Comparison of ENCODE assay signal across 8 mouse cellular contexts in genomic region chr4:101263968-101264740, GRCm38 (mm10). TPM values are rescaled to one million over a fixed set of nuclear protein-coding genes. Genes with fewer than 3 reads are reported as not detected.
DNase-seq lines count a peak whose midpoint lies in the region; ATAC-seq and TF ChIP-seq lines count a peak whose summit lies in the region.

No protein-coding gene starts in this region.

- H3K27ac ChIP-seq in gastrocnemius, adult 2 months: peak overlapping the region; percentile 99
- peak overlapping the region; percentile 99 for H3K27ac ChIP-seq in bone marrow, adult 2 months (ENCODE audit: control insufficient read depth, insufficient read depth, low read depth, low read length, poor library complexity)
- peak overlapping the region; percentile 96 for H3K27ac ChIP-seq in heart, postnatal 0 days (ENCODE audit: low read depth)
- H3K27ac ChIP-seq in liver, postnatal 0 days (ENCODE audit: low read depth): peak overlapping the region; percentile 99

- peak overlapping the region; percentile 95 for H3K4me3 ChIP-seq in gastrocnemius, adult 2 months
- peak overlapping the region; percentile 88 for H3K4me3 ChIP-seq in bone marrow, adult 2 months (replicated peaks; ENCODE audit: control insufficient read depth, low read depth, low read length)
- peak overlapping the region; percentile 97 for H3K4me3 ChIP-seq in heart, postnatal 0 days (ENCODE audit: low read depth, low read length)
- peak overlapping the region; percentile 100 for H3K4me3 ChIP-seq in liver, postnatal 0 days (ENCODE audit: low read depth, low read length)

- H3K9ac ChIP-seq in heart, postnatal 0 days (replicated peaks; ENCODE audit: low read depth, low read length): peak overlapping the region; percentile 95
- peak overlapping the region; percentile 100 for H3K9ac ChIP-seq in liver, postnatal 0 days (replicated peaks)

- H3K27me3 ChIP-seq in heart, postnatal 0 days (ENCODE audit: control insufficient read depth, insufficient read depth, low read length): no peaks in the 10 kb centered on the region
- H3K27me3 ChIP-seq in liver, postnatal 0 days (ENCODE audit: insufficient read depth, low read length): no peaks in the 10 kb centered on the region

- H3K4me1 ChIP-seq in bone marrow, adult 2 months (ENCODE audit: control insufficient read depth, insufficient read depth, low read length): peaks cover 8% of the 10 kb centered on the region; the same call in 1 of the 2 replicates
- peaks cover 21% of the 10 kb centered on the region; the same call in 1 of the 2 replicates for H3K4me1 ChIP-seq in heart, postnatal 0 days (ENCODE audit: control insufficient read depth, insufficient read depth)
- H3K4me1 ChIP-seq in liver, postnatal 0 days (ENCODE audit: insufficient read depth): peaks cover 37% of the 10 kb centered on the region

- no peak for TF ChIP-seq CTCF in gastrocnemius, adult 2 months (IDR thresholded peaks at IDR 0.05)
- no peak for TF ChIP-seq CTCF in bone marrow, adult 2 months (IDR thresholded peaks at IDR 0.05; ENCODE audit: control insufficient read depth, insufficient read depth, low read length)
- no peak for TF ChIP-seq CTCF in heart, postnatal 0 days (IDR thresholded peaks at IDR 0.05; ENCODE audit: low read depth)
- TF ChIP-seq CTCF in liver, postnatal 0 days (IDR thresholded peaks at IDR 0.05; ENCODE audit: low read depth): no peak

- 5% methylated on average over 26 of the region's 26 CpGs for WGBS in bone marrow, adult 2 months
- WGBS in heart, postnatal 0 days: 7% methylated on average over 26 of the region's 26 CpGs
- WGBS in liver, postnatal 0 days (ENCODE audit: insufficient replicate concordance): 4% methylated on average over 26 of the region's 26 CpGs

- H3K4me2 ChIP-seq in heart, postnatal 0 days (ENCODE audit: low read depth, low read length): peak overlapping the region; percentile 94
- H3K4me2 ChIP-seq in liver, postnatal 0 days (ENCODE audit: low read depth, low read length): peak overlapping the region; percentile 93

- TF ChIP-seq EP300 in heart, postnatal 0 days (IDR thresholded peaks at IDR 0.05; ENCODE audit: low read depth): no peak
- no peak for TF ChIP-seq EP300 in liver, postnatal 0 days (IDR thresholded peaks at IDR 0.05; ENCODE audit: low read depth)

- ATAC-seq in heart, postnatal 0 days (ENCODE audit: insufficient read depth, low read depth): no peak
- peak; percentile 6 for ATAC-seq in liver, postnatal 0 days

- no peaks in the 10 kb centered on the region for H3K9me3 ChIP-seq in heart, postnatal 0 days (replicated peaks; ENCODE audit: control insufficient read depth, low read length)
- H3K9me3 ChIP-seq in liver, postnatal 0 days (ENCODE audit: low read length): no peaks in the 10 kb centered on the region

- no peaks in the 10 kb centered on the region for H3K36me3 ChIP-seq in heart, postnatal 0 days (replicated peaks; ENCODE audit: control insufficient read depth, insufficient read depth, low read length)
- no peaks in the 10 kb centered on the region for H3K36me3 ChIP-seq in liver, postnatal 0 days (replicated peaks; ENCODE audit: insufficient read depth, low read length)

- intact Hi-C loops in gastrocnemius, adult 2 months (cut with DNase I): loop anchor here (2.0 to 5.0 kb wide), 2 partner anchors 65 to 93 kb away; no protein-coding TSS in a partner anchor

- no peak for TF ChIP-seq POLR2A in bone marrow, adult 2 months (IDR thresholded peaks at IDR 0.05; ENCODE audit: borderline replicate concordance, control insufficient read depth, low read depth, low read length)

- peak; percentile 51 for DNase-seq in gastrocnemius, adult 2 months
- no peak for DNase-seq in gastrocnemius, postnatal 25 days
- peak; percentile 29 for DNase-seq in 416B (ENCODE audit: low read depth)
- no peak for DNase-seq in heart, postnatal 0 days (ENCODE audit: low spot score)
- DNase-seq in liver, postnatal 0 days: no peak
- DNase-seq in right cerebral cortex, postnatal 14 days: peak; percentile 15
- no peak for DNase-seq in thymus, adult 18-20 months

RNA-seq across cellular contexts. Expression of gene Jak1, which starts 0.9 kb away (rescaled TPM):
- total RNA-seq in gastrocnemius, adult 2 months (2021): 100 to 1,000 TPM in 1 of 2 experiments, 10 to 100 TPM in 1; 89.9 to 134 TPM
- 10 to 100 TPM; 96.1 to 98.5 TPM for total RNA-seq in gastrocnemius, postnatal 25 days (2021)
- 29.3 and 44.7 TPM in 2 replicates for polyA plus RNA-seq in bone marrow, adult 2 months (2011; ENCODE audit: insufficient read depth, insufficient read length, low replicate concordance, missing spikeins)
- 37.4 and 44.2 TPM in 2 replicates for total RNA-seq in heart, postnatal 0 days (2014; rRNA removed; ENCODE audit: low replicate concordance)
- 55.1 and 63.4 TPM in 2 replicates for polyA plus RNA-seq in heart, postnatal 0 days (2015; fragmentation: Nextera tagmentation; extraction: Ambion mirVana)
- polyA plus RNA-seq in liver, postnatal 0 days (2015; fragmentation: Nextera tagmentation; extraction: Ambion mirVana): 33.9 and 51.2 TPM in 2 replicates

Comparison
In these comparisons a context has a peak if more than half of its experiments do, and no peak if none do; other contexts are left out.
1. DNase-seq: peak in gastrocnemius, adult 2 months (single experiment), 416B (single experiment) and right cerebral cortex, postnatal 14 days (single experiment); none in gastrocnemius, postnatal 25 days (single experiment), heart, postnatal 0 days (single experiment), liver, postnatal 0 days (single experiment) and thymus, adult 18-20 months (0 of 2).
2. Peak in every context shown above with its lines, with median percentiles within 50 percentile points of each other: H3K27ac ChIP-seq and H3K4me3 ChIP-seq.